Mouse (Mus musculus) brain, adult 2 months (tissue): Measurements from ENCODE around the gene Kcnj2.
A peak's percentile ranks its signal among the peaks of the same experiment; 100 is the strongest.

Experiments
- DNase-seq: peaks from one replicate; pipeline ENCODE4 v3.0.0; 2011; ENCODE audit warnings: low read depth, low spot score

Gene Kcnj2

GRCm38 (mm10) chr11:111091117-111091516 lies 25.2 kb downstream of the Kcnj2 start:
- DNase-seq = no peak

- no peak for DNase-seq
Measured at GRCm38 (mm10) chr11:111092967-111093366, 27.0 kb downstream of the Kcnj2 start.

- peak; percentile 47 for DNase-seq
Measured at GRCm38 (mm10) chr11:111096612-111097011, 30.6 kb downstream of the Kcnj2 start.

GRCm38 (mm10) chr11:111100131-111100530 lies 34.2 kb downstream of the Kcnj2 start:
- no peak for DNase-seq

- DNase-seq = peak; percentile 76
Measured at GRCm38 (mm10) chr11:111100651-111101050, 34.7 kb downstream of the Kcnj2 start.

GRCm38 (mm10) chr11:111101620-111102176 lies 35.7 kb downstream of the Kcnj2 start:
- DNase-seq = no peak

GRCm38 (mm10) chr11:111104422-111104821 lies 38.5 kb downstream of the Kcnj2 start:
- DNase-seq = peak; percentile 74

- DNase-seq = peak; percentile 51
Measured at GRCm38 (mm10) chr11:111108130-111108529, 42.2 kb downstream of the Kcnj2 start.

GRCm38 (mm10) chr11:111121514-111121913 lies 55.5 kb downstream of the Kcnj2 start:
- DNase-seq = no peak

GRCm38 (mm10) chr11:111123324-111123723 lies 57.4 kb downstream of the Kcnj2 start:
- DNase-seq = no peak

GRCm38 (mm10) chr11:111125963-111126362 lies 60.0 kb downstream of the Kcnj2 start:
- DNase-seq = no peak
